Mouse (Mus musculus) forebrain, embryonic 15.5 days (tissue): Measurements from ENCODE around the gene Klhl36. TPM values are rescaled to one million over a fixed set of nuclear protein-coding genes. Genes with fewer than 3 reads are reported as not detected.

Experiments used
- ATAC-seq: fragments of 200-750 bp; cut with Nextera tagmentation; replicated peaks from 2 replicates; pipeline ENCODE4 v1.8.0; 2017; ENCODE audit warnings: mild to moderate bottlenecking, moderate TSS enrichment, moderate library complexity
- H3K27ac ChIP-seq: fragments of 300-500 bp; sonication (generic); replicated peaks from 2 replicates; pipeline ENCODE4 v1.5.1; 2015; ENCODE audit warnings: mild to moderate bottlenecking, inconsistent platforms
- H3K27me3 ChIP-seq: fragments of 300-500 bp; sonication (generic); 2 replicates; pipeline ENCODE4 v1.6.1; 2015; ENCODE audit warnings: inconsistent platforms
- H3K36me3 ChIP-seq: fragments of 300-500 bp; sonication (generic); 2 replicates; pipeline ENCODE4 v1.6.1; 2015; ENCODE audit warnings: mild to moderate bottlenecking, inconsistent platforms
- H3K4me1 ChIP-seq: fragments of 300-500 bp; sonication (generic); 2 replicates; pipeline ENCODE4 v1.6.1; 2015; ENCODE audit warnings: inconsistent platforms
- H3K4me2 ChIP-seq: fragments of 300-500 bp; sonication (generic); replicated peaks from 2 replicates; pipeline ENCODE4 v1.6.1; 2015; ENCODE audit warnings: mild to moderate bottlenecking, inconsistent platforms
- H3K4me3 ChIP-seq: fragments of 300-500 bp; sonication (generic); 2 replicates; pipeline ENCODE4 v1.5.1; 2015; ENCODE audit warnings: mild to moderate bottlenecking, inconsistent platforms
- H3K9ac ChIP-seq: fragments of 300-500 bp; sonication (generic); replicated peaks from 2 replicates; pipeline ENCODE4 v1.6.1; 2015; ENCODE audit warnings: mild to moderate bottlenecking, inconsistent platforms
- H3K9me3 ChIP-seq: fragments of 300-500 bp; sonication (generic); 2 replicates; pipeline ENCODE4 v1.6.1; 2016; ENCODE audit warnings: inconsistent platforms
- WGBS: fragments of 180-500 bp; shearing (Covaris S2); methylation state at CpG from one replicate; pipeline ENCODE4 v1.1.7; 2015; ENCODE audit warnings: mixed read lengths; 5-methylcytosine and 5-hydroxymethylcytosine counted together
- polyA plus RNA-seq: library from polyadenylated mRNA; unstranded; fragments of >200 nt; fragmentation: Nextera tagmentation; extraction: Ambion mirVana; gene quantifications from 2 replicates; pipeline ENCODE4 v1.2.1, GENCODE M21; 2015

Klhl36 gene
- polyA plus RNA-seq, 1 experiment from 2014 or later: 15.3 TPM

GRCm38 (mm10) chr8:119916237-119916892, 54.3 kb downstream of the Klhl36 start:
- Histone ChIP-seq H3K27ac (no peak overlapping the region), H3K27me3 (no peaks in the 10 kb centered on the region), H3K4me2 (no peak overlapping the region), H3K4me1 (peaks cover 50% of the 10 kb centered on the region), H3K36me3 (no peaks in the 10 kb centered on the region), H3K9me3 (no peaks in the 10 kb centered on the region), H3K4me3 (no peak overlapping the region), H3K9ac (no peak overlapping the region)
- no peak for ATAC-seq
- WGBS: 83% methylated on average over 16 of the region's 16 CpGs

GRCm38 (mm10) chr8:119917415-119917814, 55.3 kb downstream of the Klhl36 start:
- 93% methylated on average over 3 of the region's 3 CpGs for WGBS
- no peaks in the 10 kb centered on the region for H3K27me3 ChIP-seq
- no peak overlapping the region for H3K9ac ChIP-seq
- H3K27ac ChIP-seq: no peak overlapping the region
- no peaks in the 10 kb centered on the region for H3K9me3 ChIP-seq
- H3K4me2 ChIP-seq: no peak overlapping the region
- H3K4me3 ChIP-seq: no peak overlapping the region
- no peaks in the 10 kb centered on the region for H3K36me3 ChIP-seq
- no peak for ATAC-seq
- peaks cover 42% of the 10 kb centered on the region for H3K4me1 ChIP-seq

GRCm38 (mm10) chr8:119918155-119918567, 56.1 kb downstream of the Klhl36 start:
- 88% methylated on average over 1 of the region's 1 CpGs for WGBS
- Histone ChIP-seq H3K4me1 (peaks cover 34% of the 10 kb centered on the region), H3K9ac (no peak overlapping the region), H3K4me3 (no peak overlapping the region), H3K4me2 (no peak overlapping the region), H3K36me3 (no peaks in the 10 kb centered on the region), H3K27ac (no peak overlapping the region), H3K27me3 (no peaks in the 10 kb centered on the region), H3K9me3 (no peaks in the 10 kb centered on the region)
- no peak for ATAC-seq

GRCm38 (mm10) chr8:119923259-119923658, 61.2 kb downstream of the Klhl36 start:
- H3K36me3 ChIP-seq: no peaks in the 10 kb centered on the region
- H3K27me3 ChIP-seq: no peaks in the 10 kb centered on the region
- H3K9me3 ChIP-seq: no peaks in the 10 kb centered on the region
- no peak overlapping the region for H3K27ac ChIP-seq
- no peak for ATAC-seq
- peaks cover 7% of the 10 kb centered on the region; the same call in 1 of the 2 replicates for H3K4me1 ChIP-seq
- H3K4me2 ChIP-seq: no peak overlapping the region
- 88% methylated on average over 5 of the region's 5 CpGs for WGBS
- H3K9ac ChIP-seq: no peak overlapping the region
- no peak overlapping the region for H3K4me3 ChIP-seq

DNA sequence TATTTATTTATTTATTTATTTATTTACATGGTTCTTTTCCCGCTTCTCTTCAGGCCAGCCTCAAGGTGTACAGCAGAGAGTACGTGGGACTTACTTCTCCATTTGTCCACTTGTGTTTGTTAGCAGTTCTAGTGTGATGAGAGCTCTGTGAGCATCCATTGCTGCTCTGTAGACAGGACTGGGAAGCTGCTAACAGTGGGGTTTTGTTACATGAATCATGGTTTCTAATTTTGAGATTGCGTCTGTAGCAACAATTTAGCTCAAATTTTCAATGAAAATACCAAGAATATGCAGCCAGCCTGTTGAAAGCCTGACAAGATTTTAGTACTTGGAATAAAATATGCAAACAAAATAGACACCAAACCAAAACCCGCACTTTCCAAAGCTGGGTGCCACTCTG, 63.4 kb downstream of the Klhl36 start:
- Histone ChIP-seq H3K4me3 (no peak overlapping the region), H3K9me3 (no peaks in the 10 kb centered on the region), H3K9ac (no peak overlapping the region), H3K27ac (no peak overlapping the region), H3K4me1 (peaks cover 10% of the 10 kb centered on the region; the same call in 1 of the 2 replicates), H3K27me3 (no peaks in the 10 kb centered on the region), H3K4me2 (no peak overlapping the region), H3K36me3 (no peaks in the 10 kb centered on the region)
- no peak for ATAC-seq
- WGBS: 88% methylated on average over 4 of the region's 4 CpGs

GRCm38 (mm10) chr8:119926474-119926873, 64.4 kb downstream of the Klhl36 start:
- Histone ChIP-seq H3K9ac (no peak overlapping the region), H3K27ac (no peak overlapping the region), H3K4me3 (no peak overlapping the region), H3K27me3 (no peaks in the 10 kb centered on the region), H3K4me1 (peaks cover 11% of the 10 kb centered on the region; the same call in 1 of the 2 replicates), H3K9me3 (no peaks in the 10 kb centered on the region), H3K4me2 (no peak overlapping the region), H3K36me3 (no peaks in the 10 kb centered on the region)
- WGBS: 80% methylated on average over 2 of the region's 2 CpGs
- no peak for ATAC-seq

Other genes with a start within 250 kb of the Klhl36 start
- not detected in 2 replicates for gene Adad2, start 249.5 kb upstream of the Klhl36 start, polyA plus RNA-seq
- 0.09 and 0.28 TPM in 2 replicates for gene Kcng4, start 226.6 kb upstream of the Klhl36 start, polyA plus RNA-seq
- gene Wfdc1, start 195.9 kb upstream of the Klhl36 start, polyA plus RNA-seq: 2.4 and 2.9 TPM in 2 replicates
- gene Atp2c2, start 162.3 kb upstream of the Klhl36 start, polyA plus RNA-seq: 0.09 TPM in 1 of 2 replicates, not detected in the other
- gene Tldc1, start 83.8 kb upstream of the Klhl36 start, polyA plus RNA-seq: 14.5 and 14.9 TPM in 2 replicates
- 127 and 138 TPM in 2 replicates for gene Cotl1, start 21.7 kb upstream of the Klhl36 start, polyA plus RNA-seq
- 143 and 149 TPM in 2 replicates for gene Usp10, start 48.1 kb downstream of the Klhl36 start, polyA plus RNA-seq
- gene Gm20388, start 48.6 kb downstream of the Klhl36 start, polyA plus RNA-seq: not detected in 2 replicates
- gene Crispld2, start 130.2 kb downstream of the Klhl36 start, polyA plus RNA-seq: 1.1 and 1.2 TPM in 2 replicates
- 30.9 and 34.5 TPM in 2 replicates for gene Zdhhc7, start 239.2 kb downstream of the Klhl36 start, polyA plus RNA-seq